Mouse (Mus musculus) midbrain, embryonic 12.5 days (tissue): ENCODE measurements at regions not wholly inside any gene's neighbourhood (a gene's known extent, or its start where the extent isn't known, plus 50 kb on each side); places are given as distances from the start of the nearest gene placed in this dataset.

Source experiments
- ATAC-seq: fragments of 200-750 bp; cut with Nextera tagmentation; 2 replicates; pipeline ENCODE4 v1.8.0; 2017; ENCODE audit warnings: low read depth, moderate TSS enrichment, moderate library complexity; ENCODE audit not compliant: low FRiP score
- H3K27ac ChIP-seq: fragments of 300-500 bp; sonication (generic); replicated peaks from 2 replicates; pipeline ENCODE4 v1.5.1; 2016; ENCODE audit warnings: mild to moderate bottlenecking
- H3K27me3 ChIP-seq: fragments of 300-500 bp; sonication (generic); 2 replicates; pipeline ENCODE4 v1.6.1; 2016; ENCODE audit warnings: mild to moderate bottlenecking
- H3K36me3 ChIP-seq: fragments of 300-500 bp; sonication (generic); 2 replicates; pipeline ENCODE4 v1.6.1; 2016
- H3K4me1 ChIP-seq: fragments of 300-500 bp; sonication (generic); 2 replicates; pipeline ENCODE4 v1.6.1; 2016
- H3K4me2 ChIP-seq: fragments of 300-500 bp; sonication (generic); replicated peaks from 2 replicates; pipeline ENCODE4 v1.6.1; 2016; ENCODE audit warnings: mild to moderate bottlenecking, moderate library complexity
- H3K4me3 ChIP-seq: fragments of 300-500 bp; sonication (generic); 2 replicates; pipeline ENCODE4 v1.5.1; 2016; ENCODE audit warnings: mild to moderate bottlenecking
- H3K9ac ChIP-seq: fragments of 300-500 bp; sonication (generic); replicated peaks from 2 replicates; pipeline ENCODE4 v1.6.1; 2016; ENCODE audit warnings: mild to moderate bottlenecking, moderate library complexity
- H3K9me3 ChIP-seq: fragments of 300-500 bp; sonication (generic); 2 replicates; pipeline ENCODE4 v1.6.1; 2016; ENCODE audit warnings: mild to moderate bottlenecking
- WGBS: fragments of 180-500 bp; shearing (Covaris S2); methylation state at CpG from one replicate; pipeline ENCODE4 v1.1.7; 2016; 5-methylcytosine and 5-hydroxymethylcytosine counted together

GRCm38 (mm10) chr4:84118284-84118919, 556.7 kb downstream of the Bnc2 start:
- H3K4me2 ChIP-seq, result no peak overlapping the region
- H3K4me3 ChIP-seq, result no peak overlapping the region
- no peaks in the 10 kb centered on the region for H3K9me3 ChIP-seq
- WGBS, result 88% methylated on average over 2 of the region's 2 CpGs
- peak; percentile 47 for ATAC-seq
- peaks cover 5% of the 10 kb centered on the region; the same call in 1 of the 2 replicates for H3K27me3 ChIP-seq
- no peak overlapping the region for H3K27ac ChIP-seq
- no peaks in the 10 kb centered on the region for H3K36me3 ChIP-seq
- peaks cover 14% of the 10 kb centered on the region for H3K4me1 ChIP-seq
- no peak overlapping the region; the same call in 1 of the 2 replicates for H3K9ac ChIP-seq

GRCm38 (mm10) chr4:84119616-84120015, 555.5 kb downstream of the Bnc2 start:
- peaks cover 5% of the 10 kb centered on the region; the same call in 1 of the 2 replicates for H3K27me3 ChIP-seq
- 0 out of 2 replicates have a peak, but pooled peaks have one; percentile 17 for ATAC-seq
- no peak overlapping the region for H3K4me2 ChIP-seq
- H3K36me3 ChIP-seq, result no peaks in the 10 kb centered on the region
- WGBS, result 19% methylated on average over 7 of the region's 7 CpGs
- no peak overlapping the region for H3K4me3 ChIP-seq
- H3K9me3 ChIP-seq, result no peaks in the 10 kb centered on the region
- no peak overlapping the region for H3K9ac ChIP-seq
- peak overlapping the region; percentile 43; the same call in 1 of the 2 replicates for H3K27ac ChIP-seq
- H3K4me1 ChIP-seq, result peaks cover 14% of the 10 kb centered on the region

- H3K9ac ChIP-seq, result no peak overlapping the region; the same call in 1 of the 2 replicates
- no peak overlapping the region for H3K4me2 ChIP-seq
- H3K36me3 ChIP-seq, result no peaks in the 10 kb centered on the region
- WGBS, result 49% methylated on average over 7 of the region's 7 CpGs
- peak; percentile 50; the same call in 1 of the 2 replicates for ATAC-seq
- H3K27me3 ChIP-seq, result peaks cover 5% of the 10 kb centered on the region; the same call in 1 of the 2 replicates
- peak overlapping the region; percentile 43 for H3K27ac ChIP-seq
- H3K9me3 ChIP-seq, result no peaks in the 10 kb centered on the region
- peaks cover 14% of the 10 kb centered on the region for H3K4me1 ChIP-seq
- no peak overlapping the region for H3K4me3 ChIP-seq
These were observed 554.7 kb downstream of the Bnc2 start for GRCm38 (mm10) chr4:84120330-84120729.

- ATAC-seq, result no peak
- peaks cover 14% of the 10 kb centered on the region for H3K4me1 ChIP-seq
- no peak overlapping the region for H3K4me3 ChIP-seq
- H3K36me3 ChIP-seq, result no peaks in the 10 kb centered on the region
- 70% methylated on average over 10 of the region's 10 CpGs for WGBS
- H3K27ac ChIP-seq, result no peak overlapping the region
- no peak overlapping the region for H3K4me2 ChIP-seq
- no peaks in the 10 kb centered on the region for H3K9me3 ChIP-seq
- no peak overlapping the region for H3K9ac ChIP-seq
- peaks cover 5% of the 10 kb centered on the region; the same call in 1 of the 2 replicates for H3K27me3 ChIP-seq
These were observed 553.6 kb downstream of the Bnc2 start for GRCm38 (mm10) chr4:84121442-84121841.

- Histone ChIP-seq H3K4me2 (no peak overlapping the region), H3K27ac (no peak overlapping the region), H3K4me3 (no peak overlapping the region), H3K36me3 (no peaks in the 10 kb centered on the region), H3K9ac (no peak overlapping the region), H3K4me1 (no peaks in the 10 kb centered on the region), H3K27me3 (peaks cover 1% of the 10 kb centered on the region; the same call in 1 of the 2 replicates), H3K9me3 (no peaks in the 10 kb centered on the region)
- no peak for ATAC-seq
- 72% methylated on average over 4 of the region's 4 CpGs for WGBS
These were observed 548.7 kb downstream of the Bnc2 start for GRCm38 (mm10) chr4:84126400-84126799.

GRCm38 (mm10) chr4:84127380-84127779, 547.7 kb downstream of the Bnc2 start:
- WGBS, result 91% methylated on average over 2 of the region's 2 CpGs
- Histone ChIP-seq H3K36me3 (no peaks in the 10 kb centered on the region), H3K4me2 (no peak overlapping the region), H3K9ac (no peak overlapping the region), H3K4me1 (no peaks in the 10 kb centered on the region), H3K27me3 (no peaks in the 10 kb centered on the region), H3K9me3 (no peaks in the 10 kb centered on the region), H3K4me3 (no peak overlapping the region), H3K27ac (no peak overlapping the region)
- ATAC-seq, result no peak

- Histone ChIP-seq H3K4me3 (no peak overlapping the region), H3K27me3 (no peaks in the 10 kb centered on the region), H3K27ac (no peak overlapping the region), H3K9me3 (no peaks in the 10 kb centered on the region), H3K36me3 (no peaks in the 10 kb centered on the region), H3K9ac (no peak overlapping the region), H3K4me1 (no peaks in the 10 kb centered on the region), H3K4me2 (no peak overlapping the region)
- WGBS, result 80% methylated on average over 7 of the region's 7 CpGs
- ATAC-seq, result no peak
These were observed 544.1 kb downstream of the Bnc2 start for GRCm38 (mm10) chr4:84130840-84131547.

GRCm38 (mm10) chr4:84135740-84136139, 539.3 kb downstream of the Bnc2 start:
- no peak for ATAC-seq
- H3K4me1 ChIP-seq, result peaks cover 3% of the 10 kb centered on the region
- no peaks in the 10 kb centered on the region for H3K9me3 ChIP-seq
- H3K27me3 ChIP-seq, result no peaks in the 10 kb centered on the region
- 81% methylated on average over 10 of the region's 10 CpGs for WGBS
- H3K36me3 ChIP-seq, result no peaks in the 10 kb centered on the region
- H3K9ac ChIP-seq, result no peak overlapping the region
- no peak overlapping the region for H3K4me2 ChIP-seq
- H3K4me3 ChIP-seq, result no peak overlapping the region
- H3K27ac ChIP-seq, result no peak overlapping the region

- H3K9ac ChIP-seq, result no peak overlapping the region
- H3K27ac ChIP-seq, result no peak overlapping the region
- peaks cover 3% of the 10 kb centered on the region for H3K4me1 ChIP-seq
- 77% methylated on average over 14 of the region's 14 CpGs for WGBS
- H3K4me2 ChIP-seq, result no peak overlapping the region
- peak; percentile 65; the same call in 1 of the 2 replicates for ATAC-seq
- no peaks in the 10 kb centered on the region for H3K27me3 ChIP-seq
- no peaks in the 10 kb centered on the region for H3K9me3 ChIP-seq
- no peaks in the 10 kb centered on the region for H3K36me3 ChIP-seq
- H3K4me3 ChIP-seq, result no peak overlapping the region
These were observed 537.7 kb downstream of the Bnc2 start for GRCm38 (mm10) chr4:84137171-84137919.

- peaks cover 6% of the 10 kb centered on the region; the same call in 1 of the 2 replicates for H3K4me1 ChIP-seq
- no peaks in the 10 kb centered on the region for H3K36me3 ChIP-seq
- H3K27ac ChIP-seq, result no peak overlapping the region
- WGBS, result 90% methylated on average over 13 of the region's 13 CpGs
- no peak overlapping the region for H3K4me2 ChIP-seq
- ATAC-seq, result no peak
- peaks cover 13% of the 10 kb centered on the region for H3K27me3 ChIP-seq
- no peak overlapping the region for H3K4me3 ChIP-seq
- no peaks in the 10 kb centered on the region for H3K9me3 ChIP-seq
- H3K9ac ChIP-seq, result no peak overlapping the region
These were observed 525.7 kb downstream of the Bnc2 start for GRCm38 (mm10) chr4:84149149-84150050.

GRCm38 (mm10) chr4:84150698-84151097, 524.4 kb downstream of the Bnc2 start:
- Histone ChIP-seq H3K4me2 (no peak overlapping the region), H3K27me3 (peaks cover 13% of the 10 kb centered on the region), H3K9ac (no peak overlapping the region), H3K36me3 (no peaks in the 10 kb centered on the region), H3K9me3 (no peaks in the 10 kb centered on the region), H3K27ac (no peak overlapping the region), H3K4me3 (no peak overlapping the region), H3K4me1 (peaks cover 6% of the 10 kb centered on the region; the same call in 1 of the 2 replicates)
- 41% methylated on average over 3 of the region's 3 CpGs for WGBS
- no peak for ATAC-seq
